Mouse (Mus musculus): Measurements from ENCODE around the gene Trim32. TPM values are rescaled to one million over a fixed set of nuclear protein-coding genes. Genes with fewer than 3 reads are reported as not detected.
A peak's percentile ranks its signal among the peaks of the same experiment; 100 is the strongest.

The Trim32 gene
- polyA plus RNA-seq, 1 experiment from 2014 or later = 3.0 TPM

DNA sequence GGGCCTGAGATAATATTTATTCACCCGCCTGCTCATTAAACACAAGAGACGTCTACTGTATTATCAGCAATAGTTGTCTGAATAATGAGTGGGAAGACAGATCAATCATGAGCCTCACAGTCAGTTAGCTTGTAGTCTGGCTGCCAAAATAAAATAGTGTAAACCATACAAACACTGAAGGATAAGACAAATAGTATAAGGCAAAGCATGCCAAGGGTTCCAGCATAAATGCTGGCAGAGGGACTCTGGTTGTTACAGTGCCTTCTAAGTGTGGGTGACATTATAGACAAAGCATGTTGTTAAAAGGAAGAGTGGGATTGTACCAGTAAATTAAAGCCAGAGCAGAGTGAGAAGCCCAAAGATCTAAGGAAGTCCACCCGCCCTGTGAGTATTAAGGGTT is 15.3 kb downstream of the Trim32 start:
- no peak for DNase-seq
- Histone ChIP-seq H3K36me3 (replicated peaks; ENCODE audit: insufficient read depth, low read length) (peaks cover 8% of the 10 kb centered on the region), H3K4me1 (ENCODE audit: insufficient read depth) (no peaks in the 10 kb centered on the region), H3K27me3 (ENCODE audit: insufficient read depth, low read length) (no peaks in the 10 kb centered on the region), H3K27ac (ENCODE audit: low read depth) (no peak overlapping the region), H3K9me3 (ENCODE audit: low read length) (no peaks in the 10 kb centered on the region), H3K4me3 (ENCODE audit: low read depth, low read length) (no peak overlapping the region), H3K9ac (replicated peaks) (no peak overlapping the region), H3K4me2 (ENCODE audit: low read depth, low read length) (no peak overlapping the region)
- 77% methylated on average over 3 of the region's 3 CpGs for WGBS (ENCODE audit: insufficient replicate concordance)
- ATAC-seq = no peak
- TF ChIP-seq CTCF (IDR thresholded peaks at IDR 0.05; ENCODE audit: low read depth) (no peak), EP300 (IDR thresholded peaks at IDR 0.05; ENCODE audit: low read depth) (no peak)

DNA sequence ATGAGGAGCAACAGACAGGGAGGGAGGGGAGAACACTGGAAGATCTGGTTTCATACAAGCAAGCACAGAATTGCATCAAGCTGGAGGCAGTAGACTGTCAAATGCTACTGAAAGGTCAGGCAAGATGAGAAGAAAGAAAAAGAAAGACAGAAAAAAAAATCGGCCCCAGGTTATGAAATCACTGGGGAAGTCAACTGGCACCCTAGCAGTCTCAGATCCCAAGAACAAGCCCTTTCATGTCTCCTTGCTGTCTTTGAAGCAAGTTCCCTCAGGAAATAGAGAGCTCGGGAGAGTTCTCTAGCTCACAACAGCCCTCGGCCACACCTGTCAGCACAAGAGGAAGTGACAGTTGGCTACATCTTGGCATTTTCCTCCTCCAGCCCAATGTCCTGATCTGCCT is 33.4 kb downstream of the Trim32 start:
- TF ChIP-seq EP300 (IDR thresholded peaks at IDR 0.05; ENCODE audit: low read depth) (no peak), CTCF (IDR thresholded peaks at IDR 0.05; ENCODE audit: low read depth) (no peak)
- DNase-seq (no peak), ATAC-seq (no peak)
- Histone ChIP-seq H3K4me3 (ENCODE audit: low read depth, low read length) (no peak overlapping the region), H3K4me2 (ENCODE audit: low read depth, low read length) (no peak overlapping the region), H3K9ac (replicated peaks) (no peak overlapping the region), H3K27me3 (ENCODE audit: insufficient read depth, low read length) (no peaks in the 10 kb centered on the region), H3K27ac (ENCODE audit: low read depth) (no peak overlapping the region), H3K9me3 (ENCODE audit: low read length) (no peaks in the 10 kb centered on the region), H3K36me3 (replicated peaks; ENCODE audit: insufficient read depth, low read length) (no peaks in the 10 kb centered on the region), H3K4me1 (ENCODE audit: insufficient read depth) (no peaks in the 10 kb centered on the region)
- WGBS (ENCODE audit: insufficient replicate concordance) = 65% methylated on average over 3 of the region's 3 CpGs

DNA sequence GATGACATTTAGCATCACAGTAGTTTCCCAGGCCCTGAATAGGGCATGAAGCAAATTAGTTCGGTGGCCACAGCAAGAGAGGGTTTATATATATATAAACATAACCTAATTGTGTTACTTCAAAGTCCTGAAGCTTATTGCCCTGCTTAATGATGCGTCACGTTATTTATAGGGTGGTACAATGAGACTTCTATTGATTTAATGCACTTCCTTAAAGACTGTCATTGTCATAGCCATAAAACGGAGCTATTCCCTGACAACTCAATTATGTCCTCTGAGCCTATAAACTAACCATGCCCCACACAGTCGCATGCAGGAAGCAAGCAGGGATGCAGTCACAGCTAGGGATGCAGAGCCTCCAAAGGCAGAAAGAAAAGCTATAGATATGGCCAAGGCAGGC is 37.8 kb downstream of the Trim32 start:
- no peak overlapping the region for H3K4me3 ChIP-seq (ENCODE audit: low read depth, low read length)
- ATAC-seq (no peak), DNase-seq (no peak)
- no peak overlapping the region for H3K27ac ChIP-seq (ENCODE audit: low read depth)
- H3K4me2 ChIP-seq (ENCODE audit: low read depth, low read length) = no peak overlapping the region
- H3K27me3 ChIP-seq (ENCODE audit: insufficient read depth, low read length) = no peaks in the 10 kb centered on the region
- no peak overlapping the region for H3K9ac ChIP-seq (replicated peaks)
- 51% methylated on average over 5 of the region's 5 CpGs for WGBS (ENCODE audit: insufficient replicate concordance)
- no peaks in the 10 kb centered on the region for H3K36me3 ChIP-seq (replicated peaks; ENCODE audit: insufficient read depth, low read length)
- no peaks in the 10 kb centered on the region for H3K4me1 ChIP-seq (ENCODE audit: insufficient read depth)
- TF ChIP-seq CTCF (IDR thresholded peaks at IDR 0.05; ENCODE audit: low read depth) (no peak), EP300 (IDR thresholded peaks at IDR 0.05; ENCODE audit: low read depth) (no peak)
- H3K9me3 ChIP-seq (ENCODE audit: low read length) = no peaks in the 10 kb centered on the region

DNA sequence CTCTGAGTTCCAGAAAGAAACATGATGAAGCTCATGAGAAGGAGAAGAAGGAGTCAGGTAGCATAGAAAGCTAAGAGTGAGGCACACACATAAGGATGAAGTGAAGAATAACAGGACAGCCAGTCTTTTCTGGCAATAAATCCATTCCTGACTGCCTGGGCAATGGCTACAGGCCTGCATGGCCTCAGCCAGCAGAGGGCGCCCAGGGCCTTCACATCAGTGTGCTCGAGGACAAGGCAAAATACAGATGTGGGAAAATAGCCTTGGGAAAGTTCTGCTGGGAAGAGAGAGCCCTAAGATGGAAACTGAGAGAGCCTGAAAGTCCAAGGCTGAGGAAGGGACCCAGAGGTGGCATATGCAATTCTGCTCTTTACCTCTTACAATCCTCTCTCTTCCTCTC is 49.9 kb downstream of the Trim32 start:
- ATAC-seq = no peak
- H3K4me3 ChIP-seq (ENCODE audit: low read depth, low read length) = no peak overlapping the region
- no peaks in the 10 kb centered on the region for H3K9me3 ChIP-seq (ENCODE audit: low read length)
- no peak overlapping the region for H3K27ac ChIP-seq (ENCODE audit: low read depth)
- WGBS (ENCODE audit: insufficient replicate concordance) = 2% methylated on average over 2 of the region's 2 CpGs
- no peaks in the 10 kb centered on the region for H3K4me1 ChIP-seq (ENCODE audit: insufficient read depth)
- no peak overlapping the region for H3K9ac ChIP-seq (replicated peaks)
- peak; percentile 72 for DNase-seq
- TF ChIP-seq CTCF (IDR thresholded peaks at IDR 0.05; ENCODE audit: low read depth) (peak; percentile 89), EP300 (IDR thresholded peaks at IDR 0.05; ENCODE audit: low read depth) (no peak)
- H3K4me2 ChIP-seq (ENCODE audit: low read depth, low read length) = no peak overlapping the region
- H3K36me3 ChIP-seq (replicated peaks; ENCODE audit: insufficient read depth, low read length) = no peaks in the 10 kb centered on the region
- H3K27me3 ChIP-seq (ENCODE audit: insufficient read depth, low read length) = no peaks in the 10 kb centered on the region

DNA sequence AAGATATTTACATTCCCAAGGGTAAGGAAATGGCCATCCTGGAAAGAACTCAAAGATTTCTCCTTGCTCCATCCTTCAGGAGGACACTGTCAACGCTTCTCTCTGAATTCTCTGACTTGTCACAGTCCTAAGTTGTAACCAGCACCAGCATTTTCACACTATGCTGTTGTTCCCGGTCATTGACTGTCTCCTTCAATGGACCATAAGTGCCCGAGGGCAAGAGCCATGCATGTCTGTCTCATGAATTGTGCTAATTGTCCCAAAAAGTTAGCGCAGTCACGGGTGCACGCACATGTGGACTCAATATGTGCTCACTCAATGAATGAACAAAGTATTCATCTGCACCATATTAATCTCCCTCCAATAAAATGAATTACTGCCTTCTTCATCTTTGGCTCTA is 58.4 kb downstream of the Trim32 start:
- H3K27me3 ChIP-seq (ENCODE audit: insufficient read depth, low read length) = no peaks in the 10 kb centered on the region
- no peak overlapping the region for H3K9ac ChIP-seq (replicated peaks)
- ATAC-seq (no peak), DNase-seq (no peak)
- H3K4me2 ChIP-seq (ENCODE audit: low read depth, low read length) = no peak overlapping the region
- H3K4me3 ChIP-seq (ENCODE audit: low read depth, low read length) = no peak overlapping the region
- 73% methylated on average over 6 of the region's 6 CpGs for WGBS (ENCODE audit: insufficient replicate concordance)
- H3K36me3 ChIP-seq (replicated peaks; ENCODE audit: insufficient read depth, low read length) = no peaks in the 10 kb centered on the region
- H3K4me1 ChIP-seq (ENCODE audit: insufficient read depth) = no peaks in the 10 kb centered on the region
- no peaks in the 10 kb centered on the region for H3K9me3 ChIP-seq (ENCODE audit: low read length)
- H3K27ac ChIP-seq (ENCODE audit: low read depth) = no peak overlapping the region
- TF ChIP-seq CTCF (IDR thresholded peaks at IDR 0.05; ENCODE audit: low read depth) (no peak), EP300 (IDR thresholded peaks at IDR 0.05; ENCODE audit: low read depth) (no peak)
